Comparison of ENCODE assay signal across 8 mouse cellular contexts in genomic region chr9:20746017-20746660, GRCm38 (mm10). TPM values are rescaled to one million over a fixed set of nuclear protein-coding genes. Genes with fewer than 3 reads are reported as not detected.
DNase-seq lines count a peak whose midpoint lies in the region; ATAC-seq lines count a peak whose summit lies in the region.

Gene Olfm2, minus strand, starts transcription at chr9:20746349.

- H3K4me3 ChIP-seq in midbrain, embryonic 16.5 days (ENCODE audit: low read depth, low read length): peak within 1 kb of the TSS; percentile 70

- peak within 1 kb of the TSS; percentile 68 for H3K4me2 ChIP-seq in midbrain, embryonic 16.5 days (ENCODE audit: low read length)

- peak within 1 kb of the TSS; percentile 65 for H3K27ac ChIP-seq in midbrain, embryonic 16.5 days (ENCODE audit: low read length)

- peak within 1 kb of the TSS; percentile 90 for H3K9ac ChIP-seq in midbrain, embryonic 16.5 days (ENCODE audit: low read depth, low read length)

- WGBS in midbrain, embryonic 16.5 days: under 1% methylated on average over 17 of the region's 50 CpGs

- intact Hi-C loops in heart, postnatal 14 days (cut with DNase I): no loop called here

- DNase-seq in heart, adult 11 months: peak; percentile 83
- no peak for DNase-seq in heart, postnatal 14 days
- DNase-seq in thymus, postnatal 4 days: peak; percentile 61
- no peak for DNase-seq in thymus, postnatal 0 days (ENCODE audit: low spot score)
- no peak for DNase-seq in layer of hippocampus, postnatal 25 days (ENCODE audit: extremely low spot score in 1 of 2, low spot score in 1 of 2)
- DNase-seq in adrenal gland, postnatal 4 days (ENCODE audit: low spot score in 2 of 2): no peak
- no peak for DNase-seq in thymus, postnatal 25 days

- no peaks in the 10 kb centered on the region for H3K36me3 ChIP-seq in midbrain, embryonic 16.5 days (ENCODE audit: control insufficient read depth, insufficient read depth, low read length)

- ATAC-seq in midbrain, embryonic 16.5 days: peak; percentile 47

- peaks cover 10% of the 10 kb centered on the region; the same call in 1 of the 2 replicates for H3K4me1 ChIP-seq in midbrain, embryonic 16.5 days (ENCODE audit: control insufficient read depth, insufficient read depth, low read length)

- no peaks in the 10 kb centered on the region for H3K9me3 ChIP-seq in midbrain, embryonic 16.5 days (replicated peaks; ENCODE audit: control insufficient read depth, low read length, poor library complexity, severe bottlenecking)

- no peaks in the 10 kb centered on the region for H3K27me3 ChIP-seq in midbrain, embryonic 16.5 days (ENCODE audit: control insufficient read depth, insufficient read depth, low read depth, low read length)

RNA-seq across cellular contexts. Expression of gene Olfm2, which starts in this region (rescaled TPM):
- total RNA-seq in heart, postnatal 14 days (2021): under 1 TPM; 0.29 to 0.41 TPM
- 0.24 and 0.52 TPM in 2 replicates for polyA plus RNA-seq in thymus, postnatal 0 days (2015; fragmentation: Nextera tagmentation; extraction: Ambion mirVana)
- 10 to 100 TPM; 52.6 to 54.3 TPM for total RNA-seq in layer of hippocampus, postnatal 25 days (2021)
- 225 and 251 TPM in 2 replicates for polyA plus RNA-seq in midbrain, embryonic 16.5 days (2015; fragmentation: Nextera tagmentation; extraction: Ambion mirVana)
- 1 to 10 TPM; 6.5 to 8.5 TPM for total RNA-seq in adrenal gland, postnatal 4 days (2021)

Comparison
In these comparisons a context has a peak if more than half of its experiments do, and no peak if none do; other contexts are left out.
1. RNA of gene Olfm2 (total RNA-seq): 52.6 to 54.3 TPM in layer of hippocampus, postnatal 25 days; 6.5 to 8.5 TPM in adrenal gland, postnatal 4 days and 0.29 to 0.41 TPM in heart, postnatal 14 days; every median in the first group is over 4 times any median in the second.
2. RNA of gene Olfm2 (polyA plus RNA-seq): 225 to 251 TPM in midbrain, embryonic 16.5 days; 0.24 to 0.52 TPM in thymus, postnatal 0 days; every median in the first group is over 100 times any median in the second.
3. DNase-seq: peak in heart, adult 11 months (single experiment) and thymus, postnatal 4 days (single experiment); none in heart, postnatal 14 days (0 of 2), thymus, postnatal 0 days (single experiment), layer of hippocampus, postnatal 25 days (0 of 2), adrenal gland, postnatal 4 days (0 of 2) and thymus, postnatal 25 days (single experiment).